Mouse (Mus musculus) testis, postnatal 14 days (tissue): ENCODE measurements around the gene Tomm40l.

Source experiments
- DNase-seq: peaks from one replicate; pipeline ENCODE4 v3.0.0; 2021; ENCODE audit warnings: low spot score

Tomm40l gene

DNA sequence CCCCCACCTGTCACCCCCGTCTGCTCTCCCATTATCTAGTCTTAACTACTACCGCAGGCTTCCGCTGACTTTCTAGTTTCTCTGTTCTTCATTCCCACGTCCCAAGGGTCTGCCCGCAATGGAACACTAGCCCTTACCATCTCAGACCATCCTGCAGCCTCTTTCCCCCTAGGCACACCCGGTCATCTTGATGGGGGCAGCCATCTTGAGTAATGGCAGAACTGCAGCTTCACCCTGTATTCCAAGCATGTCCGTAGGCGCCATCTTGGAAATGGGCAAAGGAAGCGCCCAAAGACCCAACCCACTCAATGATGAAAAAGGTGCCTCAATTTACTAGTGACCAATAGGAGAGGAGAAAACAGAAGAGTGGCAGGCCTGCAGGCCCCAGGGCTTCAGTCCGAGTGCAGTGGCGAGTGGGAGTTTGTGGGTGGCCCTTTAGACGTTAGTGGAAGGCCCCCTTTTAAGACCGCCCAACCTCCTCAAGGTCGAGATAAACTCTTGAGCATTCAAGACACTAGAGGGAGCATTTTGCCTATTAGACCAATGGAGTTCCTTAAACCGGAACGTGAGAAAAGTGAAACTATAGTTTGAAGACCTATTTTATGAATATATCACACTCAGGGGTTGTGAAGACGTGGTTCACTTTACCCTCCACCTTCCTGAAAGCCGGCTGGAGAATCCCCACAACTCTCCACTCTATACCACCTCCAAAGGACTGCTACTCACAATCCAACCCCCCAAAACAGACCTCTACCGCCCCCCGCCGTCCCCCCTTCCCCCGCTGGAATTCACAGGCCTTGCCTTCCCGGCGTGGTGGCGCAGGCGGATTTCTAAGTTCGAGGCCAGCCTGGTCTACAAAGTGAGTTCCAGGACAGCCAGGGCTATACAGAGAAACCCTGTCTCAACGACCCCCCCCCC, at the start of gene Tomm40l:
Gene Tomm40l, minus strand, starts transcription at position 277 of the 918 bp plus-strand sequence.
- peak; percentile 95 for DNase-seq

DNA sequence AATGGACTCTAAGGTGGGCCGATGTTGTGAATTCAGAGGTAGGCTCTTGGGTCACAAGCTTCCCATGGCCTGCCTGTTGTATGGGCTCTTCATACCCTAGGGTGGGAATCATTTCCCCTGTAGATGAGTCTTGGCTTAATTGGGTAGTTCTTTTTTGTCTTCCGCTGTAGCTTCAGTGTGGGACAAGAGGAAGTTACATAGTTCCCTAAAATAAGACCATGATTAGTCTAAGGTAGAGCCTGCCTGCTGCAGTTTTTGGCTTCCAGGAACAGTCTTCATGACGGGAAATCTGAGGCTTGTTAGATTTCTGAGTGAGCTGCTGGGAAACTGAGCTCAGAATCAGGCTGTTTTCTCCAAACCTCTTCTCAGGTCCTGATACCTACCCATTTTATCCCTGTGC, 49.8 kb upstream of the Tomm40l start:
- no peak for DNase-seq

DNA sequence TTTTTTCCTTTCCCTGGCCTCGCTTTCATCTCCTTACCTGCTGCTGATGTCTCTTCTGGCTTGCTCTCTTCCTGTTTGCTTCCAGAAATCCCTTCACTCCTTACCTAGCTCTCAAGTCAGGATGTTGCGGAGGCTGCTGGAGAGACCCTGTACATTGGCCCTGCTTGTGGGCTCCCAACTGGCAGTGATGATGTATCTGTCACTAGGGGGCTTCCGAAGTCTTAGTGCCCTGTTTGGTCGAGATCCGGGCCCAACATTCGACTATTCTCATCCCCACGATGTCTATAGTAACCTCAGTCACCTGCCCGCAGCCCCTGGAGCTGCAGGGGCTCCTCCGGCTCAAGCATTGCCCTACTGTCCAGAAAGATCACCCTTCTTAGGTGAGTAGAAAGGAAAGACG, 49.3 kb upstream of the Tomm40l start:
- DNase-seq: no peak

DNA sequence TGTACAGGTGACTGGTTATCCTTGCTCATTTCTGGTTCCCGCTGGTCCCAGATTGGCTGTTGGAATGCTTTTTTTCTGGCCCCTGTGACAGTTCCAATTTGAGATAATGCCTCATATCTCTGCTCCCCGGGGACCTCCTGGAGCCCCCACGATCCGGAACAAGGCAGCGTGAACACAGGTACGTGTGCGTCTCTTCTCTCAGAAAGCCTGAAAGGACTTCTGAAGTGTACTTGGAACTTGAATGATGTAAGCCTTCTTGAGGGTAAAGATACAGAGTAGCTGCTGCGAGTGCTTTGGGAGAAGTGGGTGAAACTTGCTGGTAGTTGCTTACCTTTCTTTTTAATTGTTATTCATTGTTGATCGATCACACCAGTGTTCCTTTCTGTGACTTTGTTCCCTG, 48.9 kb upstream of the Tomm40l start:
- no peak for DNase-seq

DNA sequence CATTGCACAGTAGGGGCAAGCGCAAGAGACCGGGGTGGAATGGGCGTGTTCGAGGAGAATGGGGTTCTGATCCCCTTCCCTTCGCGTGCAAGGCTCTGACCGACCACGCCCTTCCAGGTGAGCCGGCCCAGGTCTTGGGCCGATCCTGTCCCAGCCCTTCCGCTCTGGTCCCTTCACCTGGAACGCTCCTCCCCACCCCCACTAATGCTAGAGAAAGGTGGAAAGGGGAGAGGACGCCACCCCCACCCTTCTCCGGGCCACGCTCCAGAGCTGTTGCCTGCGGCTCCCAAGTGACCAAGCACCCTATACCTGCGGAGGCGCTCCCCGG, 48.2 kb upstream of the Tomm40l start:
- DNase-seq: peak; percentile 55

DNA sequence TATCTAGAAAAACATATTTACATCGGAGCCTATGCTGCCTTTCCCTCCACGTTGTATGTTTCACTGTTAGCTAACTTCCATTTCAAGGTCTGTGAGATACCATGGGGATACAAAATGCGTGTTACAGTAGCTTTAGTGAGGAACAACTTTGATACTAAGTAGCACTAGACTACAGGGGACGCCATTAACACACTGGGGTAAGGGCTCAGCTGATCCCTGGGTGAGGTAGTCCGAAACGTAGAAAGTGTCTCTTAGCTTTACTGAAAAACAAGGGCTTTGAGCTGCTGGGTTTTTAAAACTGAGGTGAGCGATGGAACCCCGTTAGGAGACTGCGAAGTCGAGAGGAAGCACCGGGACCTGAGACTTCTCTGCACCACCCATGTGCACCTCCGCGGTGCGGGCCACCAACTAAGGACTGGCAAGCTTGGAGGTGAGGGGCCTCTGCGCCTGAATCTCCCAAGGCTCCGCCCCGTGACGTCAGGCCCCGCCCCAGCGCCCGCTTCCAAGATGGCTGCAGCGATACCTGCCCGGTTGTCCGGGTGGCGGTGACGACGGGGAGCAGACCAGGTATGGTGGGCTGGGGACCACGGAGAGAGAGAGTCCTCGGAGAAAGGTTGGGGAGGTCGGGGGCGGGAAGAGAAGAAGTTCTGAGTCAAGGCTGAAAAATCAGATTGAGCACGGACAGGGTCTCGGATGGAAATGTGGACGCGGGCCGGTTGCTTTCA, 47.7 kb upstream of the Tomm40l start, which contains the start of gene B4galt3:
Gene B4galt3, plus strand, starts transcription at position 481 of the 725 bp plus-strand sequence.
- peak; percentile 92 for DNase-seq

DNA sequence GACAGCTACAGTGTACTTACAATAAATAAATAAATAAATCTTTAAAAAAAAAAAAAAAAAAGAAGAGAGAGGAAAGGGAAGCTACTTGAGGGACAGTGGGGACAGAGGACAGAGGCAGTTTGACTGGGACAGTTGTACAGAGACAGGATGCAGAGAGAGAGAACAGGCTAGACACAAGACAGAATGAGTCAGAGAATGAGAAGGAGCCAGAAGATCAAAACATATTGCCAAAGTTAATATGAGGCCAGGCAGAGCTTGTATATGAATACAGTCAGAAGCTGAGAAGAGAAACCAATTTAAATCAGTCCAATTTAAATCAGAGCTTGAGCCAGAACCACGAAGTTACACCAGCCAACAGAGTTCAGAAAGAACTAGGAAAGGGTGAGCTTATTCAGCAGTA, 46.0 kb upstream of the Tomm40l start:
- DNase-seq: no peak

DNA sequence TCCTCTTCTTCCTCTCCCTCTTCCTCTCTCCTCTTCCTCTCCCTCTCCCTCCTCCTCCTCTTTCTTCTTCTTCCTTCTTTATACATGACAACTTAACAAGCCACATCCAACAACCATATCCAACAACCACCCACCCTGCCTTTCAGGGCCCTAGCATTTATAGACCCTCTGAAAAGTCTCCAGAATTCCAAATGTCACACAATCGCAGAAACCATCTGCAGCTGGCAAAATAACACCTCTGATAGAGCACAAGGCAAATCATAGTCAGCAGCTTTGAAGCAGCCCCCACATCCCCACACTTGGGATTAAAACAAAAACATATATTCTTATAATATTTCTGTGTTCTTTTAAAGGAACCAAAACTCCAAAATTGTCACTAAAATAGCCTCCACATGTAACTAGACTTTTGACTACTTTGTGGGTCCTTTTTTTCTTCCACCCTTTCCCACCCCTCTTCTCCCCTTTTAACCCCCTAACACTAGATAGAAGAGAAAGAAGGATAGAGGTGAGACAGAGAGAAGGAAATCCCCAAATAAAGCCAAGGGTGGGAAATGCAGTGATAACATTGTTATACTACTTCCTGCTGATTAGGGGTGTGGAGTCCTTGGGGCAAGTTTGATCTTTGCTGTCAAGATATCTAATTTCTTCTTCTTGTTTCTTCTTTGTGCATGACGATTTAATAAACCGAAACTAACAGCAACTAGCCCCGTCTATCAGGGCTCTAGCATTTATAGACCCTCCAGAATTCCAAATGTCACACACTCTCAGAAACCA, 43.8 kb upstream of the Tomm40l start:
- DNase-seq: no peak

DNA sequence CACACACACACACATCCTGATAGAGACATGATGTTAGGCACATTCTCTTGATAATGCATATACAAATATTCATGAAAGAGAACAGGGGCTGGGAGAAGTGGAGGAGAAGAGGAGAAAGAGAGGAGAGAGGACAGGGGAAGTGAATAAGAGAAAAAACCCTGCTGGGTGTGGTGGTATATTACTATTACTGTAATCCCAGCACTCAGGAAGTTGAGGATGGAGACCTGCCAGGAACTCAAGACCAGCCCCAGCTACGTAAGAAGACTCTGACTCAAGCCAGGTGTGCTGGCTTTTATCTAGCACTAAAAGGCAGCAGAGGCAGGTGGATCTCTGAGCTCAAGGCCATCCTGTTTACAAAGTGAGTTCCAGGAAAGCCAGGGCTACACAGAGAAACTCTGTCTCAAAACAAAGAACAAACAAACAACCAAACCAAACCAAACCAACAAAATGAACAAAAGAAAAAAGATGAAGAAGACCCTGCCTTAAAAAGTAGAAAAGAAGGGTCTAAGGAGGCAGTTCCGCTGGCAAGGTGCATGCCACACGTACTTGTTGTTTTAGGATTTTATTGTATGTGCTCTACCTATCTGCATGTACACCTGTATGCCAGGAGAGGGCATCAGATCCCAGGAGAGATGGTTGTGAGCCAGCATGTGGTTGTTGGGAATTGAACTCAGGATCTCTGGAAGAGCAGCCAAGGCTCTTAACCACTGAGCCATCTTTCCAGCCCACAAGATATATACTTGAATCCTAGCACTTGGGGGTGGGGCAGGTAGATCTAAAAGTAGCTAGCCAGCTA, 41.5 kb upstream of the Tomm40l start:
- DNase-seq: no peak

DNA sequence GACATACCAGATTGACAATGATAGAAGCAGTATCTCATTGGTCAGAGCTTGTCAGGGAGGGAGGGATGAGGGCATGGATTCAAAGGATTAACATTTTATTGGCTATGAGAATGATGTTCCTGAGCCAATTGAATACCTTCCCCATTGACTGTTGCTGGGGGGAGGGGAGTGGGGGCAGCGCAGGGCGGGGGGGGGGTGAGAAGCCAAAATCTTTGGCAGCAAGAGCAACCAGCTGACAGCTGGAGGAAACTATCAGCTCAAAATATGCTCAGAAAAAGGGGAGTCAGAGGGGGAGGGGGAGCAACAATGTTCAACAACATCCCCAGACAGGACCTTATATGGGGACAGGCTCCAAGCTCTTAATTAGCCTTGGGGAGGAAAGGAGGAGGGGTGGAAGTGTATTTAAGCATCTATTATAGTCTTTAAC, 40.9 kb upstream of the Tomm40l start:
- DNase-seq: no peak

DNA sequence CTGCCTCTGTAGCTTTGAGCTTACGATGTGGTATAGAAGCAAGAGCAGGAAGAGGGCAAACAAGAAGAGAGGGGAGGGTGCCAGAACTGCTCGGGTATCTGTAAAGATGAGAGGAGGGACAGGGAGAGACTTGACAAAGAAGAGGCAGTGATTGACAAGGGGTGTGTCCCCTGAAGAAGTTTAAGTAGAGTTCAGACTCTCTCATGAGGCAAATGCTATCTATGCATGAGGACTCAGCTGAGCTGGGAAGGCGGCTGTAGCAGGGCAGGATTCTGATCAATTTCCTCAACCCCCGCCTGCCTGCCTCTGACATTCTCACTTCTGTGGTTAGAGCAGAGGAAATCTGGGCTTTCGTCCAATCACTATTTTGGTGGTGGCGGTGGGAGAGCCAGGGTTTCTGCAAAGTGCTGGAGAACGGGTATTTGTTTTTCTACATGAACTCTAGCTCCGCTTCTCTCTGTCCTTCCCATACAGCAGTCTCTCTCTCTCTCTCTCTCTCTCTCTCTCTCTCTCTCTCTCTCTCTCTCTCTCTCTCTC, 40.3 kb upstream of the Tomm40l start:
- peak; percentile 61 for DNase-seq

DNA sequence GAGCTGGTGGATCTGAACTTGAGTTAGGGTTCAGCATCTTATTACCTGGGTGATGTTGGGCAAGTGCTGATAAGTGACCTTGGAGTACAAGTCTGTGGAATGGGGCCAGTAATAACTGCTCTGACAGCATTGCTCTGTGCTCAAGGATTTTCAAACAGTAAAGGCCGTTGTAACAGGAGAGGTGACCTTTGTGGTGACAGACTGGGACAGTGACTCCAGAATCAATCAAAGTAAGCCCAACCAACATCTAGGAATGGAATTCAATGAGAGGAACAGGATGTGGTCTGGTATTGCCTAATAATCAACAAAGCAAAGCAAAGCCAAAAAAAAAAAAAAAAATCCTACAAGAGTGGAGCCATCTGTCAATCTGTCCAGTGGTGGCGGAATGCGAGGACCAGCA, 38.0 kb upstream of the Tomm40l start:
- DNase-seq: no peak

DNA sequence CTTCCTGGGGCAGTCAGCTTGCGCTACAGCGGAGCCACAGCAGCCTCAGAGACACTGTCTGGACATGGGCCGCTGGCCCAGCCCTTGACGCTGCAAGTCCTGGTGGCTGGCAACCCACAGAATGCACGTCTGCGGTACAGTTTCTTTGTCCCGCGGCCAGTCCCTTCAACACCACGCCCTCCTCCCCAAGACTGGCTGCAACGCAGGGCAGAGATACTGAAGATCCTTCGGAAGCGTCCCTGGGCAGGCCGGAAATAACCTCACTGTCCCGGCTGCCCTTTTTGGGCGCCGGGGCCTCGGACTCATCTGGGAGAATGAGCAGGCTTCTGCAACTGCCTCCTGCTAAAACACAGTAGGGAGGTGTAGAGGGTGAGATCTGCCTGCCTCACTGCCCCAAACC, 36.6 kb upstream of the Tomm40l start:
- no peak for DNase-seq

DNA sequence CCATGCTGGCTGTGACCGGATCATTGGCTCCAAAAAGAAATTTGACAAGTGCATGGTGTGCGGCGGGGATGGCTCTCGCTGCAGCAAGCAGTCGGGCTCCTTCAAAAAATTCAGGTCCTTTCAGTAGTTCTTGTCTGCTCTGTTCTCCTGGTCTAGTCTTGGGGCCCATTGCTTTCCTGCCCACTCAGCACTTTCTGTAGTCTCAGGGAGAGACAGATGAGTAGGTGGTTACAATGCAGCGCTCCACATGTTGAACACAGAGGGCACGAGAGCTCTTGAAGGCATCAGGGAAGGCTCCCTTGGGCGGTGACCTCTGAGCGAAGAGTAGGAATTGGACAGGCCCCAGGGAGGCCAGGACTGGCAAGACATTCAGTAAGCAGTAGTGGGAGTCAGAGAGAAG, 35.5 kb upstream of the Tomm40l start:
- no peak for DNase-seq

DNA sequence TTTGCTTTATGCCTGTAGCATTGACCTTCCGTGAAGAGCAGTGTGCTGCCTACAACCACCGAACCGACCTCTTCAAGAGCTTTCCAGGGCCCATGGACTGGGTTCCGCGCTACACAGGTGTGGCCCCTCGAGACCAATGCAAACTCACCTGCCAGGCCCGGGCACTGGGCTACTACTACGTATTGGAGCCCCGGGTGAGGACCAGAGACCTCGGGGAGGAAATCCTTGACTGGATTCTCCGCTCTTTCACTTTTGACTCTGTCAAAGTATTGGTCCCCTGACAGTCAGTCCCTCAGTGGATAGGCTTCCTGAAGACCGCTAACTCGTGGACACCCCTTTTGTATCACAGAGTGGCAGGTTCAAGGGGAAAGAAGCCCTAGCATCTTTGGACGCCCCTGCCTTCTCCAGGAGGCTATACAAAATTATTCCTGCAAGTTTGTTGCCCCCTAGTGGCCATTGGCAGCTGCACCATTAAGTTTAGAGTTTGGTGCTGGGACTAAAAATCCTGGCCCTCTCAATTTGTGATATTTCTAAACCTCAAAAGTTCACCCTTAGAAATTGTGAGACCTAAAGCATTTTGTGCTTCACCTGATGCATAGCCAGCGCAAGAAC, 34.7 kb upstream of the Tomm40l start:
- no peak for DNase-seq

DNA sequence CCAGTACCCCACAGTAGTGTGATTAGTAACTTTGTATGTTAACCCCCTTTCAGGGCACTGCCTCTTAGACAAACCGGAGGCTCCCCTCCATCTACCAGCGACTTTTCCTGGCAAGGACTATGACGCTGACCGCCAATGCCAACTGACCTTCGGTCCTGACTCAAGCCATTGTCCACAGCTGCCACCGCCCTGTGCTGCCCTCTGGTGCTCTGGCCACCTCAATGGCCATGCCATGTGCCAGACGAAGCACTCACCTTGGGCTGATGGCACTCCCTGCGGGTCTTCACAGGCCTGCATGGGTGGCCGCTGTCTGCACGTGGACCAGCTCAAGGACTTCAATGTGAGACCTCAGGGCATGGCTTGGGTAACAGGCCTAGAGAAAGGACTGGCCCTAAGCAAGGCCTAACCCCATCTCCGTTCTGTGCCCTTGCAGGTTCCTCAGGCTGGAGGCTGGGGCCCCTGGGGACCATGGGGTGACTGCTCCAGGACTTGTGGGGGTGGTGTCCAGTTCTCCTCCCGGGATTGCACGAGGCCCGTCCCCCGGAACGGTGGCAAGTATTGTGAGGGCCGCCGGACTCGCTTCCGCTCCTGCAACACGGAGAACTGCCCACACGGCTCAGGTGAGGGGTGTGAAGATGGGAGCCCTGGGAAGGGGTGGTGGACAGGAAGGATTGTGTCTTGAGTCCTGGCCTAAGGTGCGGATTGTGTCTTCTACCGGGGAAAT, 33.9 kb upstream of the Tomm40l start:
- no peak for DNase-seq

DNA sequence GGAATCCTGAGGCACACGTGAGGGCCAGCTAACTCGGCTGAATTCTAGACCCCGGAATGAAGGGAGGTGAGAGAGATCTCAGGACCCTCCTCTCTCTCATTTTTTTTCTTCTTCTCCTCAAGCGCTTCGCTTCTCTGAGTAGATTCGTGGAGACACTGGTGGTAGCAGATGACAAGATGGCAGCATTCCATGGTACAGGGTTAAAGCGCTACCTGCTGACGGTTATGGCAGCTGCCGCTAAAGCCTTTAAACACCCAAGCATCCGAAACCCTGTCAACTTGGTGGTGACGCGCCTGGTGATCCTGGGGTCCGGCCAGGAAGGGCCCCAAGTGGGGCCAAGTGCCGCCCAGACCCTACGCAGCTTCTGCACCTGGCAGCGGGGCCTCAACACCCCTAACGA, 30.1 kb upstream of the Tomm40l start:
- DNase-seq: no peak

DNA sequence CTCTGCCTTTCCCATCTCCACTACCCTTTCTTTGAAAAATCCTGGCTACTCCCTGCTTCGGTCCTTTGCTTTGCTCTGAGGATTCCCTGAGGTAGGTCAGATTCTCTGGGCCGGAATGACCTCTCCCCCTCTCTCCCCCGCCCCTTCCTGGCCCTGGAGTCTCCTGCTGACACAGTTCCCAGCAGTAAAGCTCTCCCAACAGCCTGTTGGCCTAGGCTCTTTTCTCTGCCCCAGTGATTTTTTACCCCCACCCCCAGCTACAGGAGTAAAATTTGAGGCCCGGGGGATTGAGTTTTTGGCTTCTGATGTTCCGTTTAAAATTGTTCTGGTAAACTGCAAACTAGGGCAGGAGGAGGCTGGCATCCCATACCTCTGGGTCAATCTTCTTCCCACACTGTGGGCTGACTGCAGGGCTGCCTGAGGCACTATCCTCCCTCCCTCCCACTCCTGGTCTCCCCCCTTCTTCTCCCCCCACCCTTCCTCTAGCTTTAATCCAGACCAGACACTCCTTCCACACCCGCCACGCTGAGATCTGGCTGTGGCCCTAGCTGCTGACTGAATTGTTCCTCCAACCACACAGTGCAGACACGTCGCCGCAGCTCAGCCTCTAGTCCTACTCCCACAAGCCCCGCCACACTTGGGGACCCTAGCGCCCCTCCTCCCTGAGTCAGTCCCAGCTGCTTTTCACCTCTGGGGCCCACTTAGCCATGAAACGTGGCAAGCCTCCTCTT, 29.4 kb upstream of the Tomm40l start:
- DNase-seq: no peak
